Mouse (Mus musculus): ENCODE data around the gene Stk33.

DNA sequence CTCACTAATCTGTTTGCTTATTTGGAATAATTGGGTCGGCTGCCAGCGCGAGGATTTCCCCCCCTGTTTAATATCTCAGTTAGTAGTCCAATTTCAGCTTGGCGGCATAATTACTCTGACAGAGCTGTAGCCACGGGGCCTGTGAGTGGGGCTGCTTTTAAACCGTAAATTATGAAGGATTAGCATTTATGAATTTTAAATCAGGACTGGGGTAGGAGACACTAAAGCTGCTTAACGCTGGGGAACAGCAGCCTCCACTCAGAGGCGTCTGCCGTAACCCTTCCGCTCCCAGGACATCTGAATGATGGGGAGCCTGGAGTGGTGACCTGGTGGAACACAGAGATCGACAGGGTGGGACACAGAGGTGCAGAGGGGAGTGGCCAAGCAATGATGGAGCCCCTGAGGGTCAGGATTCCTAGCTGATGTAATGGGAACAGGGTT is 207.0 kb downstream of the Stk33 start:
- TF ChIP-seq CTCF (IDR thresholded peaks at IDR 0.05; ENCODE audit: low read depth, low read length): no peak
- no peak for TF ChIP-seq POLR2A (IDR thresholded peaks at IDR 0.05; ENCODE audit: insufficient read depth, low read length)
